Mouse (Mus musculus) right cerebral cortex, postnatal 10 days (tissue): ENCODE measurements around the gene Trh.

Source experiments
- DNase-seq, 2 experiments: peaks; one replicate each; pipeline ENCODE4 v3.0.0; 2021; ENCODE audit warnings: low spot score in 2 of 2

The Trh gene

DNA sequence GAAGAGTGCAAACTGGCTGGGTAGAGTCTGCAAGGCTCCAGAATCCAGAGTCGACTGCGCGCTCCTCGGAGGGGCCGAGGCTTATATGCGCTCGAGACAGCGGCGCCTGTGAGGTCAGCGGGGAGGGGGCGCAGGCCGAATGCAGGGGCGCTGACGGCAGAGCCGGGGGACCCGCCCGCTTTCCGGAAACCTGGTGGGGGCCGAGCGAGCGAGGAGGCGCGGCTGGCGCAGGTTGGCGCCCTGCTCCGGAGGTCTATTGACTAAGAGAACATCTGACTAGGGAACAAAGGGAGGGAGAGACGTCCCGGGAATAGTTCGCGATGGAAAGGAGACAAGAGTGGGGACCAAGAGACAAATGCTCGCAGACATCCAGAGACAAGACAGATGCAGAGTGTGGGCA lies at the start of gene Trh:
Gene Trh, minus strand, starts transcription at position 60 of the 400 bp plus-strand sequence.
- DNase-seq, result no peak

GRCm38 (mm10) chr6:92290826-92291225 lies 46.4 kb upstream of the Trh start:
- no peak for DNase-seq

DNA sequence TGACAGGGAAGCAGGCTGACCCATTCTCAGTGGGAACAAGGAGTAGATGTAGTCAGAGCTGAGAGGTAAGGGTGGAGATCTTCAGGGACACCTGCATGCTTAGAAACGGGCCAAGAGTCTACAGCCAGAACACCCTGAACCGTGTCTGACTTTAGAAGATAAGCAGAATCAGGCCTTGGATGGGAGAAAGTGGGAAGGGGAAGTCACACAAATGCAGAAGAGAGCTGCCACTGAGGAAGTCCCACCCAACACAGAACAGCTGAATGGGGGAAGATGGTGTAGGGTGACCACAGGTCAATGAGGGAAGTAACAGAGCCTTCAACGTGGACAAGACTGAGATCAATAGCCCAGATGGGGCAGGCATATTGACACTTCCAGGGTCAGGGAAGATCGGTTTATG lies 42.4 kb upstream of the Trh start:
- no peak for DNase-seq

DNA sequence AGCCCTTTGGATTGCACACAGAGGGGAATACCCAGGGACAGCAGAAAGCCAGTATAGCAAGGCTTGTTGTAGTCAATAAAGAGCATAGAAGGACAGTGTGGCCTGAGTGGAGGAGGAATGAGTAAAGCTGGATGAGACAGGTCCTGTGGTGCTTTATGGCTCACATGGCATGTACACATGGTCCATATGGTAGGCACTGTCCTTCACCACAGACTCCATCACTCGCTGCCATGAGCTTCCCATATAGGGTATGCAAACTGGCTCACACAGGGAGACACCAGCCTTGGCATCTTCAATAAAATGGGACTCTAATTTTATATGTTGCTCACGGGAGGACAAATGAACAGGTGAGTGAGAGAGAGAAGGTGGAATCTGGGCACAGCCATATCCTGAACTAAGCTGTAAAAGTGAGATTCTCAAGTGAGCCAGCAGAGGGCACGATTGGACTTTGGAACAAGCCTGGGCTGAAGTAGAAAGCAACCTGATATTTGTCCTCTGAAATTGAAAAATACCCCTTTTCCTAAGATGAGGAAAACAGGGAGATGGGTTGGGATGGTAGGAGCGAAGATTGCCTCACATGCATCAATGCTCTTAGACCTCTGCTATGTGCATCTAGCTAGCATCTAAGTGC lies 41.9 kb upstream of the Trh start:
- DNase-seq, result peak; percentile 76 to 88

DNA sequence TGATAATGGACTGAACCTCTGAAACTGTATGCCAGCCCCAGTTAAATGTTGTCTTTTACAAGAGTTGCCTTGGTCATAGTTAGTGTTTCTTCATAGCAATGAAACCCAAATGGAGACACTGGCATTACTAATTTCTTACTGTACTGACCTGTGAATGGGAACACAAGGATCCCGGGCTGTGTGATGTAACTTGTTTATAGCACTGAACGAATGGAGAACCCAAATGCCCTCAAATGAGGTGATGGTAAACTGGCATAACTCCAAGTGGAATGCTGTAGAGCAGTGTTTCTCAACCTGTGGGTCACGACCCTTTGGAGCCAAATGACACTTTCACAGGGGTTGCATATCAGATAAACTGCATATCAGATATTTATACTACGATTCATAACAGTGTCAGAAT lies 41.1 kb upstream of the Trh start:
- DNase-seq, result no peak

- no peak for DNase-seq
These were observed 32.7 kb upstream of the Trh start for GRCm38 (mm10) chr6:92277179-92277578.

DNA sequence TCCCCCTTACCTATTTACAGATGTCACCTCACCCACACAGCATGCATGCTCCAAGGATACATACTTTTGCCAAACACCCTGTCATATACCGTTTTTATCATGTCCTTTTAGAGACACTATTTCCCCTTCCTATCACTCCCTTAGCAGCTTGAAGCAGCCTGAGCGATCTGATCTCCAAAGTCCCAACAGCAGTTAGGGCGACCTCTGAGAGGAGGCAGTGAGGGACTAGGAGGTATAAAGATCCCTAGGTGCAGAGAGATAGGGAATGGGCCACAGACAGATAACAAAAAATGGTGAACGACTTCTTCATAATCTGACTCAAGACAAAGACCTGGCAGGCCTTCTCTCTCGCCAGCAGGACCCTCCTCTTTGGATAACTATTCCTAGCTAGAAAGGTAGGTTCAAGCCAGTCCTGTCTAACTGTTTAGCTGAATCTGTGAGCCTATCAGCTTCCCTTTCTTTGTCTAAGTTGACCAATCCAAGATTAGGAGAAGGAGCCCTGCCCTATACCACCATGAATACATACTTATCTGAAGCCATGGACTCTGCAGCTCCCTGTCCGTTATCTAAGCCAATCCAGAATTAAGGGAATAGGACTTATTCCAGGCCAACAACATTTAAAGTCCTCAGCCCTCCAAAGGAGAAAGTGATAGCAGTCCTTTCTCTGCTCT lies 29.3 kb upstream of the Trh start:
- DNase-seq, result no peak

DNA sequence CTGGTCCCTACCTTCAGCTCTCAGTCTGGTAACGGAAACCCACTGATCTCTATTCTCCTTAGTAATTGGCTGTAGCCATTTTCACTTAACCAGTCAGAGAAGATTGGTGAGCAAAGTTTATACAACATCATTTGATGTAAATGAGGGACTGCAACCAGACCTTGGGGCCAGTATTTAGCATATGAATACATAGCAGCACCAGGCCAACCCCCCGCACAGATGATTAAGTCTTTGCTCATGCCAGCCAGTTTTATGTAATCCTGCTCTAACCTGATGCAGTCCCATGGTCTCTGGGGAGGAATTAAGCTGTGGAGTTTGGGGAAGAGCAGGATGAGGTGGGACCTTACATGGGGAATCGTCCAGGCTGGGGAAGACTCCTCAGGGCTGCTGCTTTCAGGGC lies 28.2 kb upstream of the Trh start:
- DNase-seq, result no peak

DNA sequence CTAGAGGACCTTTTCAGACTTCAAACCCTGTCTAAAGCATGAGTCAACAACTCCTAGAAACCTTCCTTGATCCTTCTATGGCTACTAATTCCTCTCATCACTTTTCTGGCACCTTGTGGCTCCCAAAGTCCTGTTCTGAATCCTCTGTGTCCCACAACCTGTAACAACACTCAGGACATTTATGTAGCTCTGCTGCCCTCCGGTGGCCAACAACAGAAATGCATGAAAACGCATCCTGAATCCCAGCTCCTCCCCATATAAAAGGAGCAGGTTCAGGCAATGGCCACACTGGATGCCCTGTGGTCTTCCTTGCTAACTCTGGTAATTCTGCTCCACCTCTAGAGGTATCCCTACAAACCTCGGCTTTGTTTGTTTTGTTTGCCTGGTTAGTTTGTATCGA lies 24.6 kb upstream of the Trh start:
- DNase-seq, result peak; percentile 67 to 81

GRCm38 (mm10) chr6:92268001-92268400 lies 23.6 kb upstream of the Trh start:
- no peak for DNase-seq

DNA sequence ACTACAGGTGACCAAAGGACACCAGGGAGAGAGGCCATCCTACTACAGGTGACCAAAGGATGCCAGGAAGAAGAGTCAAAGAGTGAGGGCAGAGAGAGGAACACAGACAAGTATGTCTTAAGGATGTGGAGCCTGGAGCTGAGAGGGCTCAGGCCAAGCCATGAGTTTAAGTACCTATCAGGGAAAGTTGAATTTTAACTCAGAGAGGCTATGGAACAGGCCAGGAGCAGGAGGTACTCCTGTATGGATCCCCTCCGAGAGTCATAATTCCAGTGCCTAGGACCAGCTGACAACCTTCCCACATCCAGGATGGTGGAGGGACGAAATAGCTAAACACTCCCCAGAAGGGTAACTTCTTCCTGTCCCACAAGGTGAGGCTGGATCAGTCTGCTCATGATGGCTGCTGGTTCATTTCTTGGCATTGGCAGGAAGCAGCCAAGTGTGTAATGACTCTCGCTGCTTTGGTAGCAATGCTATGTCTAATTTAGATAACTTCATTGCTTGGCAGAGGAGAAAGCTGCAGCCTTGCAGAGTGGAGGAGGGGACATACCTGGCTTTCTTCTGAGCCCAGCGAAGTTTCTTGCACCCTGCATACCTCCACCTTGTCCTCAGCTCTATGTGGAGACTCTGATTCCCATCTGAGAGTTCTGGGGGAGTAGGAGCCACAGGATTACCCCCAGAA lies 16.9 kb upstream of the Trh start:
- DNase-seq, result no peak

GRCm38 (mm10) chr6:92255346-92255745 lies 10.9 kb upstream of the Trh start:
- no peak for DNase-seq

- no peak for DNase-seq
These were observed 8.9 kb upstream of the Trh start for GRCm38 (mm10) chr6:92253253-92253870.

GRCm38 (mm10) chr6:92247215-92247919 lies 2.9 kb upstream of the Trh start:
- DNase-seq, result no peak

DNA sequence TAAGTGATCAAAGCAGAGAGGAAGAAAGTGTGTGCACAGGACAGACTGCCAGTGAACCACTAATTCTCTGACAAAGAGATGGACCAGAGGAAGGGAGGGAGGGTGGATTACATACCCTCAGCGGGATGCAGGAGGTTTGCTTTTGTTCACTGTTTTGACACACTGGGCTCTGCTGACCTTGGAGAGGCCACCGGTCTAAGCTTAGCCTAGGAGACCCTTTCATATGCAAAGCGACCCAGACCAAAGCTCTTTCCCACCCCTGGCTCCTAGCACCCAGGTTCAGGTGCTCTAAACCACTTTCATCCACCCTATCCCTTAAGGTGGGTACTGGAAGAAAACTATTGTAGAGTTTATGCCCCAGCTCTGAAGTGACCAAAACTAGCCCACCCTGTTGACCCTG lies 1.9 kb upstream of the Trh start:
- DNase-seq, result no peak

- peak; percentile 73 to 77 for DNase-seq
These were observed 3.1 kb downstream of the Trh start for GRCm38 (mm10) chr6:92241178-92241906.

GRCm38 (mm10) chr6:92235036-92235435 lies 9.4 kb downstream of the Trh start:
- no peak for DNase-seq

- no peak for DNase-seq
These were observed 12.7 kb downstream of the Trh start for GRCm38 (mm10) chr6:92231762-92232161.

GRCm38 (mm10) chr6:92231356-92231755 lies 13.1 kb downstream of the Trh start:
- DNase-seq, result no peak

GRCm38 (mm10) chr6:92229586-92229985 lies 14.9 kb downstream of the Trh start:
- no peak for DNase-seq

- no peak for DNase-seq
These were observed 15.3 kb downstream of the Trh start for GRCm38 (mm10) chr6:92229103-92229502.
